In genomic region chr16:25871503-25871902, GRCm38 (mm10) we compare ENCODE assay signal across 17 mouse cellular contexts.
"Had no signal": no experiment of that assay in that cellular context is flagged by ENCODE, and none has a peak within 500 bp of the region (broad histone marks: within the 10 kb centered on the region; RNA-seq: fewer than 3 reads in every experiment).

No protein-coding gene starts in this region.

- H3K27ac ChIP-seq: midbrain, embryonic 10.5 days; midbrain, embryonic 12.5 days; neural tube, embryonic 13.5 days; neural tube, embryonic 15.5 days had no signal

- H3K9ac ChIP-seq: lung, embryonic 14.5 days; midbrain, embryonic 12.5 days; neural tube, embryonic 13.5 days; neural tube, embryonic 15.5 days had no signal

- H3K4me2 ChIP-seq: lung, embryonic 14.5 days; midbrain, embryonic 12.5 days; neural tube, embryonic 13.5 days; neural tube, embryonic 15.5 days had no signal

- ATAC-seq: midbrain, embryonic 16.5 days had no signal

- H3K36me3 ChIP-seq: midbrain, embryonic 10.5 days; midbrain, embryonic 12.5 days; neural tube, embryonic 13.5 days; neural tube, embryonic 15.5 days had no signal

- H3K9me3 ChIP-seq: midbrain, embryonic 10.5 days; midbrain, embryonic 12.5 days; neural tube, embryonic 13.5 days; neural tube, embryonic 15.5 days had no signal

- DNase-seq: lung, embryonic 14.5 days; lung, postnatal 10 days; lung, postnatal 4 days; midbrain, embryonic 14.5 days; right cerebral cortex, adult 18-20 months; right cerebral cortex, postnatal 25 days; right cerebral cortex, postnatal 4 days; spleen, adult 18-20 months; thymus, adult 18-20 months; thymus, postnatal 14 days; thymus, postnatal 36 days had no signal

- H3K4me1 ChIP-seq: midbrain, embryonic 10.5 days; midbrain, embryonic 12.5 days; neural tube, embryonic 13.5 days; neural tube, embryonic 15.5 days had no signal

- H3K27me3 ChIP-seq: midbrain, embryonic 12.5 days; neural tube, embryonic 13.5 days; neural tube, embryonic 15.5 days had no signal

- H3K4me3 ChIP-seq: midbrain, embryonic 10.5 days; midbrain, embryonic 12.5 days; myocyte; neural tube, embryonic 13.5 days; neural tube, embryonic 15.5 days had no signal
